Mouse (Mus musculus) hindbrain, embryonic 11.5 days (tissue): ENCODE measurements at regions not wholly inside any gene's neighbourhood (a gene's known extent, or its start where the extent isn't known, plus 50 kb on each side); places are given as distances from the start of the nearest gene placed in this dataset.

Experiments
- ATAC-seq: fragments of 200-750 bp; cut with Nextera tagmentation; 2 replicates; pipeline ENCODE4 v1.8.0; 2017; ENCODE audit warnings: mild to moderate bottlenecking, moderate TSS enrichment, moderate library complexity; ENCODE audit not compliant: low FRiP score
- DNase-seq: peaks from one replicate; pipeline ENCODE4 v3.0.0-alpha.2; 2015; ENCODE audit warnings: low spot score
- H3K27ac ChIP-seq: fragments of 300-500 bp; sonication (generic); 2 replicates; pipeline ENCODE4 v1.5.1; 2014; ENCODE audit warnings: mild to moderate bottlenecking, low read depth, low read length
- H3K27me3 ChIP-seq: fragments of 300-500 bp; sonication (generic); 2 replicates; pipeline ENCODE4 v1.6.1; 2014; ENCODE audit warnings: mild to moderate bottlenecking, low read length, moderate library complexity, mixed read lengths; ENCODE audit not compliant: control insufficient read depth, insufficient read depth
- H3K36me3 ChIP-seq: fragments of 300-500 bp; sonication (generic); 2 replicates; pipeline ENCODE4 v1.6.1; 2014; ENCODE audit warnings: mild to moderate bottlenecking, low read length, moderate library complexity, mixed read lengths; ENCODE audit not compliant: control insufficient read depth, insufficient read depth
- H3K4me1 ChIP-seq: fragments of 300-500 bp; sonication (generic); replicated peaks from 2 replicates; pipeline ENCODE4 v1.6.1; 2014; ENCODE audit warnings: low read length, mixed read lengths; ENCODE audit not compliant: control insufficient read depth, insufficient read depth
- H3K4me2 ChIP-seq: fragments of 300-500 bp; sonication (generic); replicated peaks from 2 replicates; pipeline ENCODE4 v1.6.1; 2014; ENCODE audit warnings: mild to moderate bottlenecking, low read depth, low read length
- H3K4me3 ChIP-seq: fragments of 300-500 bp; sonication (generic); 2 replicates; pipeline ENCODE4 v1.5.1; 2014; ENCODE audit warnings: low read depth, low read length
- H3K9ac ChIP-seq: fragments of 300-500 bp; sonication (generic); 2 replicates; pipeline ENCODE4 v1.6.1; 2014; ENCODE audit warnings: low read depth, low read length
- H3K9me3 ChIP-seq: fragments of 300-500 bp; sonication (generic); 2 replicates; pipeline ENCODE4 v1.6.1; 2016; ENCODE audit warnings: low read length; ENCODE audit not compliant: control insufficient read depth
- WGBS: fragments of 180-500 bp; shearing (Covaris S2); extraction: QIAGEN DNeasy Blood & Tissue Kit; methylation state at CpG from one replicate; pipeline ENCODE4 v1.1.7; 2014; 5-methylcytosine and 5-hydroxymethylcytosine counted together

DNA sequence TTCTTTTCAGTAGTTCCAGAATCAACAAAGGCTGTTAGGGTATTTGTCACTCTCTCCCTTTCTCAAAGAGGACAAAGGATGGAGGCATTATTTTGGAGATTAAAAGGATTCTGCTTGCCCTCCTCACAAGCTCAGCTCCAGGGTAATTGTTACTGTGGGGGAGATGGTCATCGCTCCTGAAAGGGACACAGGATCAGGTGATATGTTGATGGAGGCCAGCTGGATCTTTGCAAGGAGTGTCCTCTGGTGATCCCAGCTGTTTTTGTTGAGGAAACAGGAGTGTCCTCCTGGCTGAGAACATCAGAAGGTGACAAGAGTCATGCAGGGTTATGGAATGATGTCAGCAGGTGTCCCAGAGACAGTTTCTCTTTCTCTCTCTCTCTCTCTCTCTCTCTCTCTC is 119.7 kb downstream of the Cd83 start:
- Histone ChIP-seq H3K4me1 (no peaks in the 10 kb centered on the region), H3K9me3 (no peaks in the 10 kb centered on the region), H3K4me3 (no peak overlapping the region), H3K9ac (no peak overlapping the region), H3K4me2 (no peak overlapping the region), H3K27ac (no peak overlapping the region), H3K27me3 (no peaks in the 10 kb centered on the region), H3K36me3 (no peaks in the 10 kb centered on the region)
- ATAC-seq, result no peak
- WGBS, result 26% methylated on average over 1 of the region's 1 CpGs
- no peak for DNase-seq

DNA sequence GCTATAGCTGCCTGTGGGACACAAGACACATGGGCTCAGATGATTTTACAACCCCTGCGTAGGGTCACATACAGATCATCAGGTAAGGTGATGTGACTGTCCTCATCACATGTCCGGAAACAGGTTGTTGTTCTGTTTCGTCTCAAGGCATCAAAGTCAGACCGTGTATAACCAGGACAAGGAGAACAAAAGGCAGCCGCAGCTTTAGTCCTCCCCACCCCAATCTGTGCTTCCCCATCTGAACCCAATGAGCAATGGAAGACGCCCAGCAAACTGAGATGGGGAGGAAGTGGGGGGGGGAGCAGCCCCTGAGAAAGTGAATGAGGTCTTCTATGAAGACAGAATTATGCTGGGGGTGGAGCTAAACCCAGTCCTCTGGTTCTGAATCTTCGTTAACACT is 121.7 kb downstream of the Cd83 start:
- WGBS, result 90% methylated on average over 7 of the region's 7 CpGs
- DNase-seq (no peak), ATAC-seq (no peak)
- Histone ChIP-seq H3K4me2 (no peak overlapping the region), H3K27ac (no peak overlapping the region), H3K4me1 (peaks cover 3% of the 10 kb centered on the region), H3K36me3 (no peaks in the 10 kb centered on the region), H3K4me3 (no peak overlapping the region), H3K9ac (no peak overlapping the region), H3K9me3 (no peaks in the 10 kb centered on the region), H3K27me3 (no peaks in the 10 kb centered on the region)

DNA sequence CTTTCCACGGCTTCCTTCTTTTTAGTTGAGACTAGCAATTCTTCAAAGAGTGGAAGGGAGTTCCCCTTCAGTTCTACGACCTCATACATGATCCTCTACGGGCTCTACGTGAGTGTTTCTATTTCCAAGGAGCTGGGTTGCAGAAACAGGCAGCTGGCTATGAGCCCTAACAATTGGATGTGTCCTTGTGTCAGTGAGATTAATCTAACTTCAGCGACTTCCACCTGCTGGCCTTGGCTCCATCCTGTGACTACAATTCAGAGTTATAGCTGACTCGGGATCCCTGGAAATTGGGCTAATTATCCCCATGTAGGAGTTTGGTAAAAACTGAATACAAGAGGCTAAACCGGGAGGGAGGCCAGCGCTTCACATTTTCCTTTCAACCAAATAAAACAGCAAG is 122.8 kb downstream of the Cd83 start:
- no peaks in the 10 kb centered on the region for H3K9me3 ChIP-seq
- H3K4me1 ChIP-seq, result peaks cover 3% of the 10 kb centered on the region
- no peaks in the 10 kb centered on the region for H3K36me3 ChIP-seq

DNA sequence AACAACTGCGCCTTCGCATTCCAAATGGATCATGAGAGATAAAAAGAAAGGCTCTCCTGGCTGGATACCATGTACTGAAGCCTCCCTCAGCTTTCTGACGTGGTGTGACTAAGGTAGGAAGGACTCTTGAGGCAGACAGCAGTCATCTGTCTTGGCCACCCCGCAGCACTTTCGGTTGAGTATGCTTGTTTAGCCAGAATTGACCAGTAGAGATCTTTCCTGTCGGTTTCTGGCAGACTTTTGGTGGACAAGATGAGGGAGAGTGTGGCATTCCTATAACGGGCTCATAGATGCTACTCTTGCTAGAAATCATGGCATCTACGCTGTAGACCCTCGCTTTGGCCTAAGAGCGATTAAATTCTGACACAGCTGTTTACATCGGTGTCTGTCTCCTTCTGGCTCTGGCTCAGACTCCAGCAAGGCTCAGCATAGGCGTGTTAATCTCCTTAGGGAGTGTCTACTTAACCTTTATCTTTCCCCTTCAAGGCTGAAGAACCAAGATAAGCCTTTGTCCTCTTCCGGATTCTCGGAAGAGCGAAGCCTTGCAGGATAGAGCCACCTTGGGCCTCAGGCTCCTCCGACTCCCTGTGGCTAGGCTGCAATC is 123.6 kb downstream of the Cd83 start:
- H3K4me3 ChIP-seq, result no peak overlapping the region
- whole genome bisulfite sequencing, result 64% methylated on average over 16 of the region's 16 CpGs
- ATAC-seq (no peak), DNase-seq (no peak)
- no peaks in the 10 kb centered on the region for H3K27me3 ChIP-seq
- H3K4me2 ChIP-seq, result no peak overlapping the region
- H3K4me1 ChIP-seq, result peaks cover 3% of the 10 kb centered on the region
- no peak overlapping the region for H3K27ac ChIP-seq
- H3K9me3 ChIP-seq, result no peaks in the 10 kb centered on the region
- H3K9ac ChIP-seq, result no peak overlapping the region
- H3K36me3 ChIP-seq, result no peaks in the 10 kb centered on the region

More for the DNA sequence above, 122.8 kb downstream of the Cd83 start:
- Histone ChIP-seq H3K27me3 (no peaks in the 10 kb centered on the region), H3K4me3 (no peak overlapping the region), H3K4me2 (no peak overlapping the region), H3K27ac (no peak overlapping the region), H3K9ac (no peak overlapping the region)
- DNase-seq, result no peak
- no peak for ATAC-seq
- 72% methylated on average over 8 of the region's 8 CpGs for WGBS

DNA sequence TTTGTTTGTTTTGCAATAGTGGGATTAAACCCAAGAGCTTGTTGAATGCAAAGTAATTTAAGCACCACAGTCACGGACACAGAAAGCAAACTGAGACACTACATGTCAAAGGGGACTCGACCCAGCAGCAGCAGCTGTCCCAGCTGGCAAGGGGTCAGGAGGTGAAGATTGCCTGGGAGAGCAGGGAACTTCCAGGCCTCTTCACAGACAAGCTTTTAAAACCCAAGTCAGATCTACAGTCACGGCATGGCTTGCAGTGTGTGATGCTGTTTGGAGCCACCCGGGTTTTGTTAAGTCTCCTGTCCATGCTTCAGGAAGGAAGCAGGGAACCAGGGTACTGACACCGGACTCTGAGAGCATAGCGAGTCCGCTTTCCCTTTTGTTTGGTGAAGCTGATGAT is 125.4 kb downstream of the Cd83 start:
- Histone ChIP-seq H3K4me2 (no peak overlapping the region), H3K27me3 (no peaks in the 10 kb centered on the region), H3K4me1 (peaks cover 3% of the 10 kb centered on the region), H3K9me3 (no peaks in the 10 kb centered on the region), H3K9ac (no peak overlapping the region), H3K27ac (no peak overlapping the region), H3K4me3 (no peak overlapping the region), H3K36me3 (no peaks in the 10 kb centered on the region)
- ATAC-seq (no peak), DNase-seq (no peak)
- 37% methylated on average over 7 of the region's 7 CpGs for WGBS

GRCm38 (mm10) chr13:43913476-43913875 is 128.9 kb downstream of the Cd83 start:
- Histone ChIP-seq H3K27ac (no peak overlapping the region), H3K4me3 (no peak overlapping the region), H3K36me3 (no peaks in the 10 kb centered on the region), H3K4me1 (peaks cover 3% of the 10 kb centered on the region), H3K9ac (no peak overlapping the region), H3K27me3 (no peaks in the 10 kb centered on the region), H3K9me3 (no peaks in the 10 kb centered on the region), H3K4me2 (no peak overlapping the region)
- WGBS, result 45% methylated on average over 7 of the region's 7 CpGs
- ATAC-seq, result no peak
- DNase-seq, result no peak

- DNase-seq (no peak), ATAC-seq (no peak)
- Histone ChIP-seq H3K27me3 (no peaks in the 10 kb centered on the region), H3K4me3 (no peak overlapping the region), H3K36me3 (no peaks in the 10 kb centered on the region), H3K9ac (no peak overlapping the region), H3K27ac (no peak overlapping the region), H3K4me1 (no peaks in the 10 kb centered on the region), H3K9me3 (no peaks in the 10 kb centered on the region), H3K4me2 (no peak overlapping the region)
- 78% methylated on average over 5 of the region's 5 CpGs for WGBS
Observed at GRCm38 (mm10) chr13:43919781-43920420, 135.3 kb downstream of the Cd83 start.

- ATAC-seq, result no peak
- no peaks in the 10 kb centered on the region for H3K27me3 ChIP-seq
Observed at GRCm38 (mm10) chr13:43930081-43930981, 145.8 kb downstream of the Cd83 start.

More at GRCm38 (mm10) chr13:43930081-43930981, 145.8 kb downstream of the Cd83 start:
- no peak overlapping the region for H3K9ac ChIP-seq
- WGBS, result 69% methylated on average over 19 of the region's 19 CpGs
- H3K4me1 ChIP-seq, result no peaks in the 10 kb centered on the region
- DNase-seq, result no peak
- H3K27ac ChIP-seq, result no peak overlapping the region
- no peaks in the 10 kb centered on the region for H3K36me3 ChIP-seq
- H3K4me2 ChIP-seq, result no peak overlapping the region
- no peaks in the 10 kb centered on the region for H3K9me3 ChIP-seq
- H3K4me3 ChIP-seq, result no peak overlapping the region
